Mouse (Mus musculus): ENCODE measurements at regions not wholly inside any gene's neighbourhood (a gene's known extent, or its start where the extent isn't known, plus 50 kb on each side); places are given as distances from the start of the nearest gene placed in this dataset.

DNA sequence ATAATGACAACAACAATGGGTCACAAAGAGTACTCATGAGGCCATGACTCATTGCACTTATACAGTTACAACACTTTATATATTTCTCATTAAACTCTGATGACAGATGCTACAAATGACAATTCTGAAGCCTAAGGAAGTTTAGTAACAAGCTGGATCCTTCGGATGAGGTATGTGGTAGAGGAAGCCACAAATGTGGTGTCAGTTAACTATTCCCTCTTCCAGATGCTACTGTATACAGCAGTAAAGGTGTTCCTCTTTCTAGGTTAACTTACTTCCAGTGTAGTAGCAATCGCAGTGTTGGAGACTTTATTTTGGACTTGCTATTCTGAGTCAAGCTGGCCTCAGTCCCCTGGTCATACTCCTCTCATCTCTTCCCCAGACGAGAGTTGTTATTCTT lies 580.1 kb downstream of the Lmo4 start:
- ATAC-seq (replicated peaks; ENCODE audit: poor library complexity, severe bottlenecking) = peak; percentile 84

DNA sequence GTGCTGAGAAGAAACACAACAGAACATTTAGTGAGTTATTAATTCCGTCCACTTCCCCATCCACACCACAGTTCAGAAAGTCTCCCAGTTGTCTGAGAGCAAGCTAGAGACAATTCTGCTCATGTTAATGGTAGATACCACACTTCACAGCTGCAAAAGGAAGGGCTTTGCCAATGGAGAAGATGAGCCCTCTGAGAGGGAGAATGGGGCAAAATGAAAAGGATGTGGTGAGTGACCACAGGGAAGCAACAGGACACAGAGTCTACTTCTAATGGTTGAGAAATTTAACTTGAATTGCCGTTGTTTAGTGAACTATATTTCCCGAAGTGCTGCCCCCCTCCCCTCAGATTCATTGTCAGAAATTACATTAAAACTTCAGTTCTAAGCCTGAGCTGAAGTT lies 582.7 kb downstream of the Lmo4 start:
- peak; percentile 83 for ATAC-seq (replicated peaks; ENCODE audit: poor library complexity, severe bottlenecking)

DNA sequence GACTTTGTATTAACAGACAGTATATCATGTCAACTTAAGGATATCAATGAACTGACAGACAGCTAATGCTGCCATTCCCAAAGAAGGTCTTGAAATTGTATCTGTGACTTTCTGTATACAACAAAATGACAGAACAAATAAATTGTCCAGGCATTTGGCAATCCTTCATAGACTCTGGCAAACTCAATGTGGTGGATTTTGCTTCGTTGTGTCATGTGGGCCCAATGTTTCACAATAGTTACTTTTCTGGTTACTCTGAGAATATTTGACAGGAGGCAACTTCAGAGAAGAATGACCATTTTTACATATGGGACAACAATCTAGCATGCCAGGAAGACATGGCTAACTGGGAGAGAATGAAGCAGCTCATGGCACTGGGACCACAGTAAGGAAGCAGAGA lies 585.9 kb downstream of the Lmo4 start:
- ATAC-seq (replicated peaks; ENCODE audit: poor library complexity, severe bottlenecking) = peak; percentile 65

DNA sequence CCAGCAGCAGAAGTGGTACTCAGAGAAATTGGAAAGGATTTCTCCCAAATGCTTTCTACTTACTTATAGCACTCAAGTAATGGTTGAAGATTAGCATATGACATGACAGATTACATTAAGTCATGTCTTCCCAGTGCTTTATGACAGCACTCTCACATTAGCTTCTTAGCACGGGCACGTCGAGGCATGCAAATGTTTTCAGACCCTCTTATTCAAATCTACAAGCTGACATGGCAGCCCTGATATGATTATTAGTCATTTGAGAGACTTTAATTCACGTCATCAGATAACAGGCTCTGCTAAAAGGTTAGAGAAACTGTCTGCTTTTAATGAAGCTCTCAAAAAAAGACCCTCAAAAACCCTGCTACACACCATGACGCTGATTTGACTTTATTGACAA lies 590.1 kb downstream of the Lmo4 start:
- no peak for ATAC-seq (replicated peaks; ENCODE audit: poor library complexity, severe bottlenecking)

DNA sequence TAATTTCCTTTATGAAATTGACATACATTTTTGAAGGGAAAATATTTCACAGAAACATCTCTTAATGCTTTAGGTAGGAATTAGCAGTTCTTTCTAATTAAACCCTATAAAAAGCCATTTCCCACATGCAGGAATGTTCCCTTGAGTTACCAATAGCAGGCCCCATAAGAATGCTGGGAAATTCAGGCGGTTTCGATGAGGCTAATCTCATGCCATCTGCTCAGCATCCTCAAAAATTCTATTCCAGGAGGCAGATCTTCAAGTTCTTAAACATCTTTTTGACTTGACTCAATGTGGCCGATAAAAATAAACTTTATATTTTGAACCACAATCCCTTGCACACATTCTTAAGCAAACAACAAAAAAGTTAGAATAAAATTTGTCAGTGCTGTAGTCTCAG lies 591.0 kb downstream of the Lmo4 start:
- no peak for ATAC-seq (replicated peaks; ENCODE audit: poor library complexity, severe bottlenecking)

DNA sequence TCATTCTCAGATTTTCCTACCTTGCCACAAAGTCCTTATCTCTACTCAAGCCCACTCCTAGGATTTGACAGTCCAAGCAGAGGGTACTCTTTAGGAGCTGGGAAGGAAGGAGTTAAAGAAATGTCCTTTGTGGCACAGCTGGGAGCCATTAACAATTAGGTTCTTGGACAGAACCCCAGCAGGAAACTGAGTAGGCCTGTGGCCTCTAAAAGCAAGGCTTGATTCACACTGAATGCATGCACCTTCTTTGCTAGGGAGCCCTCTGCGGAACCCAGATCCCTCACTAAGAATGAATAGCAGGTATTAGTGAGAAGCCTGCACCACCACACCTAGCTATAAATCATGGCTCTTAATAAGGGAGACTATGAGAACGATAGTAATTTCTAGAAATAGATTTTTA lies 595.3 kb downstream of the Lmo4 start:
- ATAC-seq (replicated peaks; ENCODE audit: poor library complexity, severe bottlenecking) = no peak

DNA sequence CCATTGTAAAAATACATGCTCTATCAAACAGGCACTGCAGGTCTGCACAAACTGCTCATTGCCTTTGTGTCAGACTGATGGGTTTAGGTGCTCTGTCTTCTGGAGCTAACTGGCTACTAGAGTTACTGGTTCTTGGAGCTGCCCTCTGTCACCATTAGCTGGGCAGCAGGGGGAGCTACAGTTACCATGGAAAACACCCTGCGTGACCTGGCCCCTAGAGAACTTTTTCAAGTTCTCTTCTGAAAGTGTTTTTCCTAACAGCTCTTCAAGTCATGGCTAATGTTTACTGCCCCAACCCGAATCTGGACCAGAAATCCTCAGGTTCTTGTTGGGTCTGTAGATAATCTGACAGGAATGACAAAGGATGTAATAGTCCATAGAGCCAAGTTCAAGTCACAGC lies 605.9 kb downstream of the Lmo4 start:
- ATAC-seq (replicated peaks; ENCODE audit: poor library complexity, severe bottlenecking) = peak; percentile 79

DNA sequence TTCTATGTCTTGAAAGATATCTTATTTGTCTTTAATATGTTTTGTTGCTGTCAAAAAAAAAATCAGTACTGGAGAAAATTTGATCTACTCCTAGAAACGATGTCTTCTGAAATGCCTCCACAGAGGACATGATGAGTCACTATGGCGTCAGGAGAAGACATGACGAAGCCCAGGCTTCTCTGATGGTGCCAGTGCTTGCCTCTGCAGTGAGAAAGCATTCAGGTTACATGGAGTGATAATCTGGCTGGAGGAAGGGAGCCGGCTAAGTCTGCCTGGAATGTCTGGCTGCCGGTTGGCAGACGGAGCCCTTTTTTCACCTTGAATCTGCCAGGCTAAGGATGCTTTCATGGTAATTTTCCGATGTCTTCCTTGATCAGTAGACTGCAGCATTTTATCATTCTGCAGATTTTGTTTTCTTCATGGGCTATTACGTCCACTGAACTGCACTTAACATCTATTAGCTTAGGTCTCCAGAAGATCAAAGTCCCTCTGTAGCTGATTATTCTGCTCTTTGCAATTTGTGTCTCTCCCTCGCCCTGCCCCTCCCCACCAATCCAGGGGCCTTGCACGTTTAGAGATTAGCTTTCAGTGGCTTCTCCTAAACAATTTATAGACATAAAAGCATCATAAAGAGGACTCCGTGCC lies 607.9 kb downstream of the Lmo4 start:
- no peak for ATAC-seq (replicated peaks; ENCODE audit: poor library complexity, severe bottlenecking)

DNA sequence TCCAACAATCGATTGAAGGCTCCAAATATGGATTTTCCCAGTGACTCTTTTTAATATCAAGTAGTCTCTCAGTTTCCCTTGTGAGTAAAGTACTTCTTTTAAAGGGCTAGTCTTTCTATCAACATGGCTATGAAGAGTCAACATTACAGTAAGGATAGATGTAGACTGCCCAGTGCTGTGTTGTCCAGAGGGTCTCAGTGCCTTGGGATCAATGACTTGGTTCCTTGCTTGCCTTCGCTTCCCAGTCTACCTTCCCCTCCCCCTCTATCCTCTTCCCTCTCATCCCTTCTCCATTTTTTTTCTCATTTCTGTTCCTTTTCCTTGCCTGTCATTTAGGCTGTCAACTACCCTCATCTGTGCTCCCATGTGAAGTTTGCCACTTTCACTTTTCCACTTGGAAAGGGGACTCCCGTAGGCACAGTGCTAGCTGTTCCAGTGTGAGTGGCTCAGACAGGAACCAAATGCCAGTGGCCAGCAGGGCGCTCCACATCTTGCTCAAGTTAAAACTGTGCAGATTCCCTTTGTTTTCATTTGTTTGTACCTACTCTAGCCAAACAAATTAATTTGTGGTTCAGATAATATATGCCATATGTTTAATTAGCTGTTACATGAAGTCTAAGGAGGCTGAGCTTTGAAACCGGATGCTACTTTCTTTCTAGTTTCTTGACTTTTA lies 608.9 kb downstream of the Lmo4 start:
- ATAC-seq (replicated peaks; ENCODE audit: poor library complexity, severe bottlenecking) = no peak

DNA sequence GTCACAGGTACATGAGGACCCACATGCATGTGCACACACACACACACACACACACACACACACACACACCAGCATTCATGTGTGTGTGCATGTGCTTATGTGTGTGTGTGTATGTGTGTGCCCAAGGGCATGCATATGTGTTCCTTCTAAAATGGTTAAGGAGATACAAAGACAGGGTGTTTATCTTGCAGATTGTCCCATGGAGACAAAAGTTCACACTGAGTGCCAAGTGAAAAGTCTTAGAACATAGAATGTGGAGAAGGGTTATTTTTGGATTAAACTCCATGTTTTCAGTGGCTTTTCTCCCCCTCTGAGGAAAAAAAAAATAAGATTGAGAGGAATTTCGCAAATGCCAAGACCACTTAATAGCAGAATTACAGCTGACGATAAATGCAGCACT lies 609.9 kb downstream of the Lmo4 start:
- no peak for ATAC-seq (replicated peaks; ENCODE audit: poor library complexity, severe bottlenecking)

DNA sequence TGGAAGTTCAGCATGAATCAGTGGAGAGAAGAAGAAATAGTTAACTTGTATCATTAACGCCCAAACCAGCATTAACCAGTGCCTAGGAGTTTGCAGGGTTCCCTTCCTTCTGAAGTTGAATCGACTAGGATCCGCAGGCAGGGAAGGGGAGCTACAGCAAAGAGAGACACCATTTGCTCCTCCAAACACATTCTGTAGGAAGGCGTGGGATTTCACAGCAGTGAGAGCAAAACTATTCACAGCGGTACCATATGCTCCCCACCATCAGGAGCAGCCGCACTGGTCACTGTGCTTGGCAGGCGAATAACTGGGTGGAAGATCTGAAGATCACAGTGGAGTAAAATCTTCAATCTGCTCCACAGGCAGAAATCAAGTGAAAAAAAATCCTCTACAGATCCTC lies 610.3 kb downstream of the Lmo4 start:
- ATAC-seq (replicated peaks; ENCODE audit: poor library complexity, severe bottlenecking) = no peak

DNA sequence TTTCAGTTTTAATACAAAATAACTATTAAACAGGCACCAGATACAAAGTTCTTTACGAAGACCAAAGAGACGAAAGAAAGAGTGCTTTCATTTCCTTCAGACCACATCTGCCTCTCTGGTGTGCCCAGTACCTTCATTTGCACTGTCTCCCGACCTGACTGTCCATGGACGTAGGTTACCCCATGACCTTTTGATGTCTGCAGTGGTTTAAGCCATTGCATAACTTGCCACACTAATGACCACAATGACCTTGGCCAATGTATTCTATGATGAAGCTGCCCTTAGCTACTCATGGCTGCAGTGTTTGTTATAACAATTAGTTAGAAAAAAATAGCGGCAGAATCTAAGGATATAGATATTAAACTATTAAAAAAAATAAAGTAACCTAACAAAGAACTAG lies 618.4 kb downstream of the Lmo4 start:
- ATAC-seq (replicated peaks; ENCODE audit: poor library complexity, severe bottlenecking) = peak; percentile 82

DNA sequence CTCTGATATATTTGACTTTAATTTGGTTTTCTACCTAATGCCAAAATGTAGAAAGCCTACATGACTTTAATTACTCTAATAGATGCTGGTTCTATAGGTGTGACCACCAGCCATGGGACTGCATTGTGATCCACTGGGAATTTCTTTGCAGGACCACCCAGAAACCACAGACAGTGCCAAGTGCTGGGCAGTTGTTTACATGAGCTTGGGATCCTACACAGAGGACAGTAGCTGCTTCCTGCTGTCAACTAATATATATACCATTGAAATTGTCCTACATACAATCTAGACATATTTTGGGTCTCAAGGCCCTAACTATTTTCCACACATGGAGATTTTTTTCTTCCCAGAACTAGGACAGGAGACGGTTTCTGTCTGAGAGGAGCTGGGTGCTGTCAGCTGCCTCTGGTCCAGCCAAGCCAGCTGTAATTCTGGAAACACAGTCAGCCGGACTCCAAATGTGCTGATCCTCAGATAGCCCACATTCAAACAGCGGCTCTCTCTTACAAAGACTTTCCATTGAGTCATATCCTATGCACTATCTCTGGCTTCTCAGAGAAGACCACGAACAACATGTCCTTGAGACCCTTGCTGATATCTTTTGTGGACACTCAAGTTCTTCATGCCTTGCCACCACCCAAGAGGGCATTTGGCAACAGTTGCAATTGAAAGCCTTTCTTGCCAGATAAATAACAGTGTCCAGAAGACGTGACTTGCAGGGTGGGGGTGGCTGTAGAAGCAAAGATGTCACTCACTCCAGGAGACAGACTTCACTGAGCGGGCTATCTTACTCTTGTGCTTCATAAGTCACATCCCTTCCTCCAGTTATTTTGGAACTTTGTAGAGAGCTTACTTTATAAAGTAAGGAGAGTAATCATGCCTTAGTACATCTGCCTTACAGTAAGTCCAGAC lies 620.1 kb downstream of the Lmo4 start:
- peak; percentile 48 for ATAC-seq (replicated peaks; ENCODE audit: poor library complexity, severe bottlenecking)

DNA sequence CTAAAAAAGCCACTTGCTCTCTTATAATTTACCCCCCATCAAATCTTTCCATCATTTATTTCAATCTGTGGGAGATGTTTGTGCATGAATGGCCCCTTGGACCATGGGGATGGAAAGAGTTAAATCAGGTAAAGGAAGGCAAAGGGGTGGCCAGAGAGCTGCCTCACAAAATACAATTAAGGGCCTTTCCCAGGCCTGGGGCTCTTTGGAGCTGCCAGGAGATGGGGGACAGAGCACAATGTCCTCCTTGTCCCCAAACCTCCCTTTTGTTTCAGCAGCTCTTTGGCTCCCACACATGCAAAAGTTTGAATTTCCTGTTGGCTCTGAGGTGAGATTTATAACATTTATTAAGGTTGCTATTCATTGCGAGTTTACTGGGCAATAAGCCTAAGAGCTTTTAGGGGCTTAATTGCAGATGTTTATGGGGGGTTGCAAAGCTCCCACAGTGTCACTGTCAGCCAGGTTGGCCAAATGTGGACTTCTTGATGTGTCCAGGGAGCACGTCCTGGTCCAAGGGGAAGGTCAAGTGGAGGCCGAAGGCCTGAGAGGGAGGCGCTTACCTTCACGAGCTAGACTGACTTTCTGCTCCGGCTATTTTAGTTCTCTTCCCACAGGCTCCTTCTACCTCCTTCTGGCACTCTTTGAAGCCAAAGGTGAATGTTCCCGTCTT lies 628.5 kb downstream of the Lmo4 start:
- ATAC-seq (replicated peaks; ENCODE audit: poor library complexity, severe bottlenecking) = no peak

DNA sequence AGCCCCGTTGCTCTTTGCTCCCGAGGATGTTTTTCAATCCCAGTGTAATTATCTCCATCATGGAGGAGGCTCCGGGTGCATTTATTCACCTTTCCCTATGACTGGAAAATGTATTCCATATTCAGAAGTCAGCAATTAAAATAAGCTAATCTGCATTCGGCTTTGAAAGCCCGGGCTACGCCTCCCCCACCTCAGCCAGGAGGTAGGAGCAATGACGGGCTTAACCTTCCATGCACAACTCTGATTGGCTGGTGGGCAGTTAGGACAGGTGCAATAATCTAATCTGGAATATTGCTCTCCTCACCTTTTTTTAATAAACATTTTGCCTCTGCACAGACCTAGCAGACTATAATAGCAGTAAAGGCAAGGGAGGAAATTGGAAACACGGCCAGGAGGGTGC lies 629.3 kb downstream of the Lmo4 start:
- no peak for ATAC-seq (replicated peaks; ENCODE audit: poor library complexity, severe bottlenecking)

DNA sequence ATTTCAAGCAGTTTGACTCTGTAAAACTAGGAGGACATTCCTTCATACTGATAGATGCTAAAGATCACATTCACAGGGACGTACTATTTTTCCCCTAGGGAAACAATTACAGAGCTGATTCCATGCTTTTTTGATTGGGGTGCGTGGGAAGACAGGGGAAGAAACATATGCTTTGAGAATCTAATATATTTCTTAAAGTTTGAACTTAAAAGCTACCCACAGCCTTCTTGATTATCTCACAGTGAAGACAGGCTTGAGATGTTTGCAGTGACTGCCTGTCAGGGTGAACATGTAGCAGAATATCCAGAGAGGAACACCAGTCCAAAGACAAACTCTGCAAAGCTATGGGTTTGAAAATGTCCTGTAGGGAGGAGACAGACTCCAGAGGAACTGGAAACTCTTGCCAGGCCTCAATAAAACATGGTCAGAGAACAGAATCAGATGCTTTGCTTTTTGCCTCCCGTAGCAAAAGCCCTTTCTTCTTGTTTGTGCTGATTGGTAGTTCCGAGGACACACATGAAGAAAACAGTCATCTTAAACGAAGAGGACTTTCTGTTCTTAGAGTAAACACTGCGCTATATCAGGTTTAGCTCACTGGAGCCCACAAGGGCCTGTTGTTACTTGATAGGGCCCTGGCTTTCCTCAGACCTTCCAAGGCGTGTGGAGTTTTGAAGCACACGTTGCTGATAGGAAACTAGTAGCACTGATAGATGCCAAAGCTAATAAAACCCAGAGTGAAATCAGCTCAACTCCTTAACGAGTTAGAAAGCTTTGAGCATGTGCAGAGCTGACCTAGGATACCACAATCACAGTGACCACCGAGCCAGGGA lies 630.8 kb downstream of the Lmo4 start:
- ATAC-seq (replicated peaks; ENCODE audit: poor library complexity, severe bottlenecking) = no peak

DNA sequence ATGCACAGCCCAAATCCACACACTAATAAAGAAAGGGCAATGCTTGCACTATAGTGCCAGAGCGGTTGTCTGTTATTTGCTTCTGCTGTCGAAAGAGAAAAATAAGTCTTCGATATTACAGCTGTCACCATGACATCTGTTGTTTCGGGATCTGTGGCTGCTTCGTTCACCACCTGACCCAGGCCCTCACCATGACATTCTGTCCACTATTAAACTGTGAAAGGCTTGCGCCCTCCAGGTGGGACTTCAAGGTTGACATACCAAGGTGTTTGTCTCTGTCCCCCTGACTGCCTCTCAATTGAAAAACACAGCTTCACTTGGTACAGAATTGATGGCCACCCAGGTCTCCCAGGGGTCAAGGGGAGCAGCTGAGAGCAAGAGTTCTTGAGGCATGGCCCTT lies 635.1 kb downstream of the Lmo4 start:
- no peak for ATAC-seq (replicated peaks; ENCODE audit: poor library complexity, severe bottlenecking)

DNA sequence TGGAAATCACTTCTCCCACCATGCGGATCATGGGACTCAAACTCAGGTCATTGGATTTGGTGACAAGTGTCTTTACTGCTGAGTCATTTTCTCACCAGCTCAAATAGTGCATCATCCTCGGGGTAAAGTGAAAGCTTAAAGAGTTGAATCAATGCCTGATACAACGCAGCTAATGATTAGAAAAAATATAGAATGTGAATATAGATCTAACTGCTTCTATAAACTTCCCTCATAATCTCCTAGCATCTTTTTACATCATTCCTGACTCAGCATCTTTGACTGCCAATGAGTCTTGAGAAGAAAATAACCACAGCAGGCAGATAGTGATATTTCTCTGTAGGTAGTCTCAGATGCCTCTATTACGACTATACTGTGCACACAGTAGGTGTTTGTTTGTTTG lies 640.0 kb downstream of the Lmo4 start:
- no peak for ATAC-seq (replicated peaks; ENCODE audit: poor library complexity, severe bottlenecking)

DNA sequence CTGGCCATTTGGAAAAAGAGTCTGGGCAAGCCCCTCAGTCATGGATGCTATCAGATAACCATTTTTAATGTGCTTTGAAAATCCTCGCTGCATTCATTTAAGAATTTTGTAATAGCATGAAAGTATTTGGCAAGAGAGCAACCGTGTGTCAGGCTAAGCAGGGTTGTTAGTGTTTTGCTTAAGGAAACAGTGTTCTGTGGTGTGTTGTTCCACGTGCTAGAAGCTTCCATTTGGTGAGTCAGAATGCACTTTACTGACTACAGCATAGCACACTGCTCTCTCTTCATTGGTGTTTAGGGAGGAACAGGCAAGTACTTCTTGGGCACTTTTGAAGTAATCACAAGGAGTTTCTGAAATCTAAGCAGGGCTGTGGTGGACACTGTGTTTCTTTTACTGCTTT lies 661.0 kb upstream of the Pkn2 start:
- no peak for ATAC-seq (replicated peaks; ENCODE audit: poor library complexity, severe bottlenecking)

DNA sequence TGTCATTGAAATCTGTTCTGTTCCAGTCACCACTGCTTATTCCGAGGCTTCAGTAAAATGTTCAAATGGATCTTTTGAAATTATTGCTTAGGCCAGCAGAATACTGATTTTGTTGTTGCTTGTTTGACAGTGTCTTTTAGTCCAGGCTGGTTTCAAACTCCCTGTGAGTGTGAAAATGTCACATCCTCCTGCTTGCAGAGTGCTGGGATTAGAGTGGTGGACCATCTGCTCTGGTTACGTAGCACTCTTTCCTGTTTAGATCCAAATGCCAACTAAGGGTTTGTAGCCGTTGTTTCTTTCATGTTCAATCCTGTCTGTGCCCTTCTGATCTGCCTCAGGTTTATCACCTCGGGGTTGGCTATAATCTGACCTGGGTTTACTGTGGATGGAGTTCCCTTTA lies 646.2 kb upstream of the Pkn2 start:
- no peak; the same call in 1 of the 2 replicates for ATAC-seq (replicated peaks; ENCODE audit: poor library complexity, severe bottlenecking)

All from granulocyte monocyte progenitor cell, adult 5-6 weeks (primary cell).